27 mouse cellular contexts compared by ENCODE assay signal in the genomic region with DNA sequence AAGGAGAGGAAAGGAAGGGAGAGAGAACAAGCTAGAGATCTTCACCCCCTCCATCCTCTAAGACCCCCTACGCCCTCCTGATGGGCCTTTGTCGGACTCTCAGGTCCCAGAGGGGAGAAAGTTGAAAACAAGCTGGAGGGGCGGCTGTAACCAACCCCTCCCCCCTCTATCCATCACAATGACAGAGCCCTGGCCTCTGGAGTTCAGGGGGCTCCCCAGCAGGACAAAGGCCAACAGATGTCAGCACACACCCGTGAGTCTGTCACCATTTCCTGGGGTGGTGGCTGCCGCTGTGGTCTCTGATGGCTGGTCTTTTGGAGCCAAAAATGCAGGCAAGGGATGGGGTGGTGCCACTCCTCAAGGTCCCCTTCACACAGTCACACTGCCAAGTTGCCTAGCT. TPM values are rescaled to one million over a fixed set of nuclear protein-coding genes. Genes with fewer than 3 reads are reported as not detected.
A peak's percentile ranks its signal among the peaks of the same experiment; 100 is the strongest.
DNase-seq lines count a peak whose midpoint lies in the region; ATAC-seq and TF ChIP-seq lines count a peak whose summit lies in the region.
"Had no signal": no experiment of that assay in that cellular context is flagged by ENCODE, and none has a peak within 500 bp of the region (broad histone marks: within the 10 kb centered on the region; RNA-seq: fewer than 3 reads in every experiment).

No protein-coding gene starts in this region.

- H3K9me3 ChIP-seq in kidney, embryonic 16.5 days (ENCODE audit: low read length): no peaks in the 10 kb centered on the region
- H3K9me3 ChIP-seq in ES-Bruce4 (replicated peaks; ENCODE audit: control insufficient read depth, insufficient read depth, low read length, poor library complexity, severe bottlenecking): no peaks in the 10 kb centered on the region
- H3K9me3 ChIP-seq: embryonic facial prominence, embryonic 12.5 days; heart, embryonic 12.5 days; hindbrain, embryonic 13.5 days; kidney, embryonic 15.5 days; limb, embryonic 15.5 days; liver, embryonic 13.5 days had no signal

- no peak for ATAC-seq in kidney, embryonic 16.5 days (ENCODE audit: low FRiP score, low TSS enrichment)
- ATAC-seq: forebrain, embryonic 16.5 days; intestine, postnatal 0 days; lung, postnatal 0 days; midbrain, embryonic 16.5 days had no signal

- no peak for TF ChIP-seq POLR2A in ES-Bruce4 (IDR thresholded peaks at IDR 0.05; ENCODE audit: insufficient read depth, low read length)

- no peak overlapping the region for H3K9ac ChIP-seq in kidney, embryonic 16.5 days (replicated peaks; ENCODE audit: low read length)
- H3K9ac ChIP-seq in ES-Bruce4 (ENCODE audit: low read depth, poor library complexity, severe bottlenecking): no peak overlapping the region
- H3K9ac ChIP-seq: embryonic facial prominence, embryonic 12.5 days; heart, embryonic 12.5 days; hindbrain, embryonic 13.5 days; kidney, embryonic 15.5 days; limb, embryonic 15.5 days; liver, embryonic 13.5 days had no signal

- WGBS in kidney, embryonic 16.5 days: 14% methylated on average over 5 of the region's 5 CpGs

- peaks cover 35% of the 10 kb centered on the region for H3K27me3 ChIP-seq in kidney, embryonic 16.5 days (ENCODE audit: insufficient read depth, low read length)
- no peaks in the 10 kb centered on the region for H3K27me3 ChIP-seq in ES-Bruce4 (ENCODE audit: control insufficient read depth, insufficient read depth, low read length, poor library complexity, severe bottlenecking)

- peak; percentile 97 for TF ChIP-seq EP300 in ES-Bruce4 (IDR thresholded peaks at IDR 0.05; ENCODE audit: insufficient read depth, low read depth, low read length)

- peaks cover 44% of the 10 kb centered on the region for H3K4me1 ChIP-seq in kidney, embryonic 16.5 days (ENCODE audit: insufficient read depth, low read length)
- peaks cover 32% of the 10 kb centered on the region for H3K4me1 ChIP-seq in ES-Bruce4 (ENCODE audit: control insufficient read depth, insufficient read depth, low read length)

- no peak overlapping the region for H3K27ac ChIP-seq in kidney, embryonic 16.5 days (ENCODE audit: low read length)
- peak overlapping the region; percentile 31 for H3K27ac ChIP-seq in ES-Bruce4 (ENCODE audit: insufficient read depth, low read length)
- H3K27ac ChIP-seq: embryonic facial prominence, embryonic 12.5 days; heart, adult 2 months; hindbrain, embryonic 13.5 days; kidney, embryonic 15.5 days; limb, embryonic 15.5 days; liver, embryonic 13.5 days had no signal

- H3K36me3 ChIP-seq in kidney, embryonic 16.5 days (ENCODE audit: insufficient read depth, low read length): no peaks in the 10 kb centered on the region
- no peaks in the 10 kb centered on the region for H3K36me3 ChIP-seq in ES-Bruce4 (ENCODE audit: control insufficient read depth, insufficient read depth, low read length, poor library complexity, severe bottlenecking)
- H3K36me3 ChIP-seq: embryonic facial prominence, embryonic 12.5 days; heart, embryonic 12.5 days; hindbrain, embryonic 13.5 days; kidney, embryonic 15.5 days; limb, embryonic 15.5 days; liver, embryonic 13.5 days had no signal

- peak; percentile 9 for DNase-seq in adrenal gland, postnatal 14 days
- DNase-seq in adrenal gland, postnatal 36 days: no peak
- DNase-seq in kidney, postnatal 36 days: peak; percentile 18 to 48
- DNase-seq in embryo, embryonic 9.5 days (ENCODE audit: extremely low spot score): peak; percentile 70
- DNase-seq in cerebellum, postnatal 36 days: no peak
- DNase-seq in right cerebral cortex, postnatal 4 days: no peak
- DNase-seq: adrenal gland, adult 8-10 months; cerebellum, adult 11 months; cerebellum, adult 9-10 months; gastrocnemius, adult 2 months; heart, adult 2 months; kidney, postnatal 4 days; left cerebral cortex, postnatal 4 days; liver, embryonic 13.5 days; lung, adult 18-20 months had no signal

- TF ChIP-seq CTCF in ES-Bruce4 (IDR thresholded peaks at IDR 0.05; ENCODE audit: low read depth, low read length): no peak

- no peak overlapping the region for H3K4me3 ChIP-seq in kidney, embryonic 16.5 days (ENCODE audit: low read length)
- H3K4me3 ChIP-seq in ES-Bruce4 (ENCODE audit: low read depth, low read length): no peak overlapping the region
- H3K4me3 ChIP-seq: embryonic facial prominence, embryonic 12.5 days; gastrocnemius, adult 2 months; heart, adult 2 months; heart, embryonic 12.5 days; hindbrain, embryonic 13.5 days; kidney, embryonic 15.5 days; limb, embryonic 15.5 days; liver, embryonic 13.5 days had no signal

- H3K4me2 ChIP-seq in kidney, embryonic 16.5 days (replicated peaks; ENCODE audit: low read depth, low read length): no peak overlapping the region
- H3K4me2 ChIP-seq: embryonic facial prominence, embryonic 12.5 days; heart, embryonic 12.5 days; hindbrain, embryonic 13.5 days; kidney, embryonic 15.5 days; limb, embryonic 15.5 days; liver, embryonic 13.5 days; midbrain, embryonic 11.5 days had no signal

RNA-seq across cellular contexts. Expression of gene Tnrc6c, which starts 52.9 kb away (rescaled TPM):
- 22.7 and 29.5 TPM in 2 replicates for total RNA-seq in adrenal gland, postnatal 14 days (2021)
- total RNA-seq in adrenal gland, postnatal 36 days (2021): 10 to 100 TPM; 18.6 to 26.3 TPM
- 9.1 and 10.7 TPM in 2 replicates for polyA plus RNA-seq in kidney, embryonic 16.5 days (2015; fragmentation: Nextera tagmentation; extraction: Ambion mirVana)
- 28.6 and 28.7 TPM in 2 replicates for polyA plus RNA-seq in ES-Bruce4 (2011; ENCODE audit: insufficient read depth, insufficient read length, low read depth, missing spikeins)

Comparison
In these comparisons a context has a peak if more than half of its experiments do, and no peak if none do; other contexts are left out.
1. DNase-seq: peak in adrenal gland, postnatal 14 days (single experiment), kidney, postnatal 36 days (2 of 2) and embryo, embryonic 9.5 days (single experiment); none in adrenal gland, postnatal 36 days (0 of 2), cerebellum, postnatal 36 days (0 of 2) and right cerebral cortex, postnatal 4 days (single experiment).